Mouse (Mus musculus): ENCODE measurements around the gene Enox1.
"Not testable (repeated sequence)": the region's sequence is repeated elsewhere in the genome, so short reads cannot be mapped to it uniquely, and the experiment has no call there.

Enox1 gene

DNA sequence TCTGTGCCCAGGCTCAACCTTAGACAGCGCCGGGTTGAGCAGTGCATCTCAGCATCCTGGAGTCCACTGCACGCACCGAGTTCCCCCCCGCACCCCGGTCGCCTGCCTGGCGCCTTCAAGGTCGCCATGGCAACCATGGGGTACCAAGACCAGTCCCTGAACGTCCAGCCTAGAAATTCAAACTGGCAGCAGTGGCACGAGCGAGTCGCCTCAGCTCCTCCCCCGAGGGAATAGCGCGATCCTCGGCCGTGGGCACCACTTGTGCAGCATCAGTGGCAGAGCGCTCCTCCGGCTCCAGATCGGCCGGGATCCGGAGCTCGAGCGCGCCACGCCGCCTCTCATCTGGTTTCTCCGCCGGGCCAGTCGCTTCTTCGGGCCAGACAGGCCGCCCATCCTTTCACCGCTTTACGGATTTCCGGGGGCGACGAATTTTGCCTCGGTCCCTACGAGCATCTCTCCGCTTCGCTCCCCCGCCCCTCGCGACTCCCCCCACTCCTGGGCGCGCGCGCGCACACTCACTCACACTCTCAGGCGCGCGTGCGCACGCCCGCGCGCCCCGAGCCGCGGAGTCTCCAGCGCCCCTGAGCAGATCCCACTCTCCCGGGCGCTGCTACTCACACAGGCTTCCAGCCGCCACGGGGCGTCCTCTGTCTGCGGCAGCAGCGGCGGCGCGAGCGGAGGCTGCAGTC, at the start of gene Enox1:
TSS of gene Enox1 (plus strand) at position 542 of the 689 bp plus-strand sequence.
- peak; percentile 81 to 83 for DNase-seq (ENCODE audit: low spot score in 2 of 2)

- not testable (repeated sequence) for DNase-seq (ENCODE audit: low spot score in 2 of 2)
Observed at GRCm38 (mm10) chr14:77110622-77111021, 45.9 kb upstream of the Enox1 start.

GRCm38 (mm10) chr14:77130612-77131011, 26.0 kb upstream of the Enox1 start:
- no peak for DNase-seq (ENCODE audit: low spot score in 2 of 2)

DNA sequence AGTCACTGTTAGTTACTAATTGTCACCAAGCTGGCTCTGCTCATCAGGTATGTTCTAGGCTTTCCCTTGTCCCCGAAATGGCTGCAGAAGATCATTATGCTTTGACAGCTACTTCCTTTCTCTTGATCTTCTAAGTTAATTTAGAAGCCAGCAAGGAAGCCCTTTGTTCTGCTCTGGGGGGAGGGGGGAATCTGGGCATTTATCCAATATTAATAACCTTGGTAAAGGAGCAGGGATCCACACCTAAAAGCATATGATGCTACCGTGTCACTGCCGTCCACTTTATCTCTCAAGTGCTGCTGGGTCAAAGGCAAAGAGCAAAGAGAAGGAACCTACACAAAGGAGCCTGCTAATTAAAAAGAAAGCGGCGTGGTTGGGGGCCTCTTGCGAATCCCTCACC, 19.6 kb upstream of the Enox1 start:
- DNase-seq (ENCODE audit: low spot score in 2 of 2) = no peak

GRCm38 (mm10) chr14:77141324-77142282, 15.0 kb upstream of the Enox1 start:
- peak; percentile 66 to 87 for DNase-seq (ENCODE audit: low spot score in 2 of 2)

DNA sequence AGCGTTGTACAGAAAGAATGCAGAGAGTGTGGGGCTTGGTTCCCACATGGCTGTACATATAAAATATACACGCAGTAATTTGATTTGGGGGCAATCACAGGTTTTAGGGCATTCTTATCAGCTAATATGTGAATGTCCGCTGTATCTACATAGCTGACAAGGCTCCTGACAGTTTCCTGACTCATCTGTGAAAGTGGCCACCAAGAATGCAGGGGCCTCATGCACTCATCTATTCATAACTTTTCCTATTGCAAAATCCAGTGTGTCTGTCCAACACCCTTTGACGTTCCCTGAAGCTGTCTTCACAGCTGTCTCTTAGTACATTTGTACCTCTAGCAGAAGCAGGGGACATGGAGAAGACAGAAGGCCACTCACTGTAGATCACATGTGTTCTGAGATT, 11.5 kb upstream of the Enox1 start:
- DNase-seq (ENCODE audit: low spot score in 2 of 2) = no peak

GRCm38 (mm10) chr14:77147635-77148034, 8.9 kb upstream of the Enox1 start:
- DNase-seq (ENCODE audit: low spot score in 2 of 2) = no peak

- DNase-seq (ENCODE audit: low spot score in 2 of 2) = no peak
Observed at GRCm38 (mm10) chr14:77150556-77150955, 6.0 kb upstream of the Enox1 start.

- DNase-seq (ENCODE audit: low spot score in 2 of 2) = no peak
Observed at GRCm38 (mm10) chr14:77151431-77151830, 5.1 kb upstream of the Enox1 start.

GRCm38 (mm10) chr14:77156911-77157504, 445 bp downstream of the Enox1 start:
- peak in 1 of 2 experiments; percentile 31 for DNase-seq (ENCODE audit: low spot score in 2 of 2)

DNA sequence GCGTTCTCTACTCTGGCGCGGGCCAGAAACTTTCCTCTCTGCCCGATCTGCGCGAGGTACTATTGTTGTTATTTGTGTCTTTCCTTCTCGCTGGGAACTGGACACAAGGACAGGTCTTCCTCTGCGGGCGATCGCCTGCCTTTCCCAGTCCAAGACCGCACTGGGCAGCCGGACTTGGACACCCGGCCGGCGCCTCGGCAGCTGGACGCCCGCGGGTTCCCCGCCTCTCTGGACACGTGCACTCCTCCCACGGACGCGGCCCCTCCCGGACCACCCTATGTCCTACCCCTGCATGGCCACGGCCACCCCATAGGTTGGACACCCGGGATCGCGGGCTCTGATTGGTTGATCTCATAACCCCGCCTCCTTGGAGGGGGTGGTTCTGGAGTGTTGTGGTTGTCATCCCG, 945 bp downstream of the Enox1 start:
- peak; percentile 88 for DNase-seq (ENCODE audit: low spot score in 2 of 2)

DNA sequence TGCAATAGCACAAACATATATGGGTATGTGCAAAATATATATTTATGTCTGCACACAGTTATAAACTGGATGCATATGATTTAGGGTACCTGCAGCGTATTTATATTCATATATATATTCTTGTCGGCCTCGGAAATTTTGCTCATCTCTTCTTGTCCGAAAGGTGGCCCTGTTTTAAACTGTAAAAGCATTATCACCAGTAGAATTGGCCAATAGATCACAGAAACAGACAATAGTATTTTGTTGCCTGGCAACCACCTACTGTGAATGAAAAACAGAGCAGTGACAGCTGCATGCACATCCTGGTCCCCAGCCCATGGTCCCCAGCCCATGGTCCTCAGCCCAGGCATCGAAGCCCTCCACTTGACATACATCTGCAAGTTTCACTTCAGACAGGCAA, 2.8 kb downstream of the Enox1 start:
- no peak for DNase-seq (ENCODE audit: low spot score in 2 of 2)

DNA sequence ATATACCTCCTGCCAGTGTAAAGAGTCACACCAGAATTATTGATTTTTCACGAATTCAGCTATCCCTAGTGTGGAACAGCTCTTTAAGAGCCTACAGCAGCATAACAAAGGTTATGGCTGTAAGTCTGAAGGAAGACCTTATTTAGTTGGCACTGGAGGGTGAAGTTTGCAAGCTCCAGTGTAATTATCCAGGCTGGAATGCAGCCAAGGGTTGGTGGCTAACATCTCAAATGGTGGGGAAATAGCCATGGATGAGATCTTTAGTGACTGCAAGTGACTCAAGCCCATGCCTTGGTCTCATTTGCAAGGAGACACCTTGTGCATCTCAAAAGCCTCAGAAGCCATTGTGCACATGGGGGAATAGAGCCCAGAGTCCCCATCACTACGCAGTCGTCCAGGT, 5.9 kb downstream of the Enox1 start:
- DNase-seq (ENCODE audit: low spot score in 2 of 2) = no peak

DNA sequence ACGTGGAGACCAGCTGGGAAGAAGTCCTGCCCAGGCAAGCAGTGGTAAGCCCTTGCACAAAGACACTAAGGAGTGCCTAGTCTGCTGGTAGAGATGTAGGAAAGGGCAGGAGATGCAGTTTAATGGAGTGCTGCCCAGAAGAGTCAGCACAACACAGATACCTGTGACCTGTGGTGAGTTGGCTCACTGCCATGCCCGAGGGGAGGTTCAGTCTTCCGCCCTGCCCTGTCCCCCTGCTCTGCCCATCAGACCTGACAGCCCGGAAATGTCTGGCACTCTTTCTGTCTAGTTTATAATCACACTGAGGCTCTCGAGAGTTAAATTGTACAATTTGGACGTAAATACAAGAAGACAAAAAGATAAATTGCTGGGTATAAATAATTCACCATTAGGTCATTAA, 7.8 kb downstream of the Enox1 start:
- DNase-seq (ENCODE audit: low spot score in 2 of 2) = no peak

- no peak for DNase-seq (ENCODE audit: low spot score in 2 of 2)
Observed at GRCm38 (mm10) chr14:77168161-77168560, 11.6 kb downstream of the Enox1 start.

GRCm38 (mm10) chr14:77174491-77174890, 17.9 kb downstream of the Enox1 start:
- no peak for DNase-seq (ENCODE audit: low spot score in 2 of 2)

DNA sequence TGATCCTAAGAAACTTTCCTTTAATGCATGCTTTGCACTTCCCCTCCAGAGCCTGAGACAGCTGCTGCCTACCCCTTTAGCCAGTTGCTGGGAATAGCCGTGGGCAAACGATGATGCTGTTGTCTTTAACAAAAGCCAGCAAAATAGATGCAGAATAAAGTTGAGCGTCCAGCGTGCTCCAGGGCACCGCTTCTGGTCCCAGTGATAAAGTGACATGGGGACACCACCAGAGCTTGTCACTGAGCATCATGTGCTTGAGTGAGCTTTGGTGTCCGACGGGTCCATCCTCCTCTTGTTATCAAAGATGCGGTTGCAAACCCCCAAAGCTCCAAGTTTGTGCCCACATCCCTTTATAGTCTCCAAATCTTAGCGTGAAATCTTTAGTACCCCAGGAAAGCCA, 18.4 kb downstream of the Enox1 start:
- no peak for DNase-seq (ENCODE audit: low spot score in 2 of 2)

GRCm38 (mm10) chr14:77180241-77180640, 23.7 kb downstream of the Enox1 start:
- DNase-seq (ENCODE audit: low spot score in 2 of 2) = peak; percentile 41 to 56

DNA sequence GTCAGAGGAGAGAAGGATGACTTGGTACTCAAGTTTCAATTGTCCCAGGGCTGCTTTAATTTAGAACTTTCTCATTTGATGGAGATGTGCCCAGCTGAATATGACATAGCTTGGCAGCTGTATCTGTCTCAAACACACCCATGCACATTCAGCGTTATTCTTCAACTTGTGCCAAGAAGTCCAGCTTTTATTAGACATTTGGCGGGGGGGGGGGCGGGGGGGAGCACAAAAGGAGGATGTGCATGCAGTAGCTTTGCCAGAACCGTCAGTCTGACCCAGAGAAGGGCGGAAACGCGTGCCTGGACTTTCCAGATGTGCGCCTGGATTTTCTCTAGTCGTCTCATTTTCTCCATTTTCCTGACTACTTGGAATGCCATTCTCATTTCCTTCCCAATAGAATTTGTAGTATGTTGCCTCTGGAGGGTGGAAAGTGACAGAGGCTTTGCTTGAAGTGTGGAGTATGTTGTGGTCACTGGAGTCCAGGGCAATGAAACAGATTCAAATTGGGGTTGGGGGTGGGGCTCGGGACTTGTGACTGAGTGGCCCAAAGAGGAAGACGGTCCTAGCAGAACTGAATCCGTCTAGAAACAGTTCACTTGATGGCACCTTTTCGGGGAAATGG, 24.3 kb downstream of the Enox1 start:
- no peak for DNase-seq (ENCODE audit: low spot score in 2 of 2)

GRCm38 (mm10) chr14:77183491-77183890, 26.9 kb downstream of the Enox1 start:
- no peak for DNase-seq (ENCODE audit: low spot score in 2 of 2)

- DNase-seq (ENCODE audit: low spot score in 2 of 2) = no peak
Observed at GRCm38 (mm10) chr14:77190158-77190557, 33.6 kb downstream of the Enox1 start.

All from frontal cortex, postnatal 36 days (tissue).